Mouse (Mus musculus): ENCODE results near the gene Gatb.

Gatb gene

GRCm38 (mm10) chr3:85661926-85662813, 88.3 kb downstream of the Gatb start:
- DNase-seq: no peak

GRCm38 (mm10) chr3:85663826-85664225, 89.9 kb downstream of the Gatb start:
- no peak for DNase-seq

DNA sequence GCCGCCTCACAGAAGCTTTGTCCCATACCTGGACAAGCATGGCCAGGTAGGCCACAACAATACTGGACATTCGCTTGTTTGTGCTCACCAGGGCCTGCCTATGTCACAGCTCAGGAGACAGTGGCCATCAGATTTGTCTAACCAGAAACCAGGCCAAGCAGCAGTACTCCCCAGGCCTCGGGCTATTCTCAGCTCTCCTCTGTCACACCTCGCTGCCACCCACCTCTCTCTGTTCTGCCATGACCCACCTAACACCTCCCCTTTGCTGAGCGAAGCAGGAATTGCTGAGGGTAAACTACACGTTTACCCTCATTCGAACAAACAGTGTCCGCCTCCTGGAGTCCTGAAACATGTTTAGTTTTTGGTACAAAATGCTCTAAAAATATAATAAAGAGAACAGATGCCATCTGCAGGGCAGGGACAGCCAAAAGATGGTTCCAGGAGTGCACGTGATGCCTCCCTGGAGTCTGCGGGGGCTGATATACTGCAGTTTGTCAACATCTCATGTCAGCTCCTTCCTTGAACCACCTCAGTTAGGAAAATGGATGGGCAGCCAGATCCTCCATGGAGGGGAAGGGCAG, 90.8 kb downstream of the Gatb start:
- DNase-seq: no peak

GRCm38 (mm10) chr3:85666166-85666565, 92.2 kb downstream of the Gatb start:
- no peak for DNase-seq

DNA sequence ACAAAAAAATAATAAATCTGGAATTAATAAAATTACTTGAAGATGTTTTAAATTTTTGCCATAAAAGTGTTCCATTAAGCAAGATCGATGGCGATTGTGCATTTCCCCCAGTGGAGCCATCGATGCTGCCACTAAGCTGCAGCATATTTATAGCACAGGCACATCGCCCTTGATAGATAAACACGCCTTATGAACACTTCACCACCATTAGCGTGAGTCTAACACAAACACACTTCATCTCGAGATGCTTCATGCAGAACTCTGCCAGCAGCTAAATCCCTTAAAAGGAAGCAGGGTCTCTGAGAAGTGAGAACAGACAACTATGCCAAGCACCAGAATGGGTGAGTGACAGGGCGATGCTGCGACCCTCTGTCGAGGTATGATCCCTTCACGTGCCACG, 92.8 kb downstream of the Gatb start:
- no peak for DNase-seq

DNA sequence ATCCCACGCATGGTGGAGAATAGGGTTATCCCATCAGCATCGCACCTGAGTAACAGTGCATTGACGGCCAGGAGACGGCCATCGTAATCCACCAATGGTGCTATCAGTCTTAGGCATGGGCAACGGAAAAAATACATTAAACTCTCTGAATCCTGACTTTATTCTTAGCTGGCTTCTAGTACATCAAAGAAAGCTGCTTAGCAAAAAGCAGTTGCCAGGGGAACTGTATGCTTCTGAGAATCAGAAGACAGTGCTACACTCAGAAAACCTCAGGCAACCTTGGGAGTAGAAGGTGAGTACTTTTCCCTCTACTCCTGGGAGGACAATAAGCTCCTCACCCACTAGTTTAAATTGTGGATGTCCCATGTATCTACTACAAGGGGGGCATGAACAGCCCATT, 93.8 kb downstream of the Gatb start:
- no peak for DNase-seq

DNA sequence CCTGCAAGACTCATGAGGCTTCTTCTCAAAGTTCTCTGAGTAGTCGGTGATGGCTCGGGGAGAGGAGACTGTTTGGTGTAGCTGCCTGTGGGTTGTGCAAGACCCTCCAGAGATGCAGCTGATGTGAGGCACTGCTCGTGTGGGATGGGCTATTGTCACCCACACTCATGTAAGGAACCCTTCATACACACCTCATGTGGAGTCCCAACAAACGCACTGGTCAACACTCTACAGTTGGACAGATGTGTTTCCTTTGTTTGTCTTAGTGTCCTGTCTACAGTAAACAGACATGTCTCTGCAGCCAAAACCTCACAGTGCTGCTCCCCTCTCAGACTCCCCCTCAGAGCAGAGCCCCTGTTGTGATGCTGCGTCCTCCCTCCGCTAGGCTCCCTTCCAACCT, 95.9 kb downstream of the Gatb start:
- no peak for DNase-seq

DNA sequence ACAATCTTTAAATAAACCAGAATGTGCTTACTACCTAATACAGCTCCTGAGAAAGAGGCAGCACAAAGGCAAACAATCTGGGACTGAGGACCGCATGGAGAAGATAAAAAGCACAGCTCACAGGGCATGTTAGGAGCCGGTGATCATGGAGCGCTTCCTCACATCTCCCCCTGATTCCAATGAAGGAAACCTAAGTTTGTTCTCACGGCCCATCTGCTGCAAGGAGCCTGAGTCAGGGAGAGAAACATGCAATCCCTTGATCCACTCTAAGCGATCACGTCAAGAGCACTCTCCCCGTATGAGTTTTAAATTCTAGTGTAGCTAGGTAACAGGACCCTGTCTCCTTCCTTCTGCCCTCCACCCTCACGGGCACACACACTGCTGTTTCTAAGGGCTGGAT, 103.2 kb downstream of the Gatb start:
- no peak for DNase-seq

DNA sequence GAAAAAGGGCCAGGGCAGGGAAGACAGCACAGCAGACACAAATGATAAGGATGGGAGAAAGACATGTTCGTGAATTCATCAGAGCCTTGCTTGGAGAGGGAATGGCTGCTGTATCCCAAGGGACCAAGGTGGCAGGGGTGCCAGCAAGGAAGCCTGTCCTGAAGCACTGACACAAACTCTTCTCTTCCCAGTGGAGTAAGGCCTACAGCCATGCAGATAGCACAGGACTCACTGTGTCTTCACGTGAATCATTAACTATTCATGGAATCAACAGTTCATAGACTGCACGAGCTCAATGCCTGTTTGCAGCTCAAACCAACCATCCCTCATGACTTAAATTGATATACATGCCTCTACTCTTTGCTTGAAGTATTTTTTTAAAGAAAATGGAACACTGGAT, 104.0 kb downstream of the Gatb start:
- no peak for DNase-seq

GRCm38 (mm10) chr3:85679312-85679933, 105.5 kb downstream of the Gatb start:
- no peak for DNase-seq

- no peak for DNase-seq
These were observed 106.0 kb downstream of the Gatb start for GRCm38 (mm10) chr3:85679960-85680359.

GRCm38 (mm10) chr3:85681136-85681535, 107.2 kb downstream of the Gatb start:
- no peak for DNase-seq

- no peak for DNase-seq
These were observed 109.7 kb downstream of the Gatb start for GRCm38 (mm10) chr3:85683618-85684017.

- DNase-seq: no peak
These were observed 111.4 kb downstream of the Gatb start for GRCm38 (mm10) chr3:85685271-85685670.

- no peak for DNase-seq
These were observed 114.4 kb downstream of the Gatb start for GRCm38 (mm10) chr3:85688341-85688740.

GRCm38 (mm10) chr3:85691134-85691533, 117.2 kb downstream of the Gatb start:
- DNase-seq: no peak

- no peak for DNase-seq
These were observed 119.1 kb downstream of the Gatb start for GRCm38 (mm10) chr3:85693013-85693412.

GRCm38 (mm10) chr3:85695056-85695455, 121.1 kb downstream of the Gatb start:
- DNase-seq: no peak

DNA sequence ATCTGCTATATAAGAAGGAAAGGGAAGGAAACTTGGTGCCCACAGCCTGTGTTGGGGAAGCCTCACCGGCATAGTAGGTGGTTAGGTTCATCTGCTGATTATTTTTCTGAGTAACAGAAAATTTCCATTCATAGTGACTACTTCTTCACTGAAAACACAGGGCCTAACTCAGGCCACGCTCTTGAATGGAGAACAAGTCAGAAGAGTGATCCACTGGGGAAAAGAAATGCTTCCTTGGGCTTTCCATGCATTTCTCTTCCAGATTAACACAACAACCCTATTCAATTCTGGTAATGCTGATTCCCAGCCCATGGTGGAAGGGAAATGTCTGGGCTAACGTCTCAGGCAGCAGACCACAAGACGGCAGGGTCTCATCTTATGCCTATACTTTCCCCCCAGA, 124.6 kb downstream of the Gatb start:
- no peak for DNase-seq

- DNase-seq: no peak
These were observed 129.4 kb downstream of the Gatb start for GRCm38 (mm10) chr3:85703141-85703882.
